Mouse (Mus musculus): ENCODE results near the gene Cyp1b1. TPM values are rescaled to one million over a fixed set of nuclear protein-coding genes. Genes with fewer than 3 reads are reported as not detected.

The Cyp1b1 gene
- polyA plus RNA-seq, 1 experiment: 5.4 TPM

GRCm38 (mm10) chr17:79730988-79731387, 16.1 kb upstream of the Cyp1b1 start:
- 46% methylated on average over 8 of the region's 8 CpGs for WGBS
- H3K4me3 ChIP-seq (ENCODE audit: low read depth, low read length): no peak overlapping the region
- no peak for TF ChIP-seq CTCF (IDR thresholded peaks at IDR 0.05; ENCODE audit: extremely low read depth, insufficient read length, insufficient replicate concordance, low read depth, low read length)
- TF ChIP-seq POLR2A (IDR thresholded peaks at IDR 0.05; ENCODE audit: low read depth, low read length): no peak
- no peaks in the 10 kb centered on the region for H3K27me3 ChIP-seq (ENCODE audit: control insufficient read depth, insufficient read depth, low read length)
- H3K36me3 ChIP-seq (ENCODE audit: control insufficient read depth, insufficient read depth, low read length): no peaks in the 10 kb centered on the region
- no peaks in the 10 kb centered on the region for H3K4me1 ChIP-seq (ENCODE audit: control insufficient read depth, insufficient read depth, insufficient read length, low read length)
- no peak overlapping the region for H3K27ac ChIP-seq (ENCODE audit: insufficient read depth, low read depth, low read length)

DNA sequence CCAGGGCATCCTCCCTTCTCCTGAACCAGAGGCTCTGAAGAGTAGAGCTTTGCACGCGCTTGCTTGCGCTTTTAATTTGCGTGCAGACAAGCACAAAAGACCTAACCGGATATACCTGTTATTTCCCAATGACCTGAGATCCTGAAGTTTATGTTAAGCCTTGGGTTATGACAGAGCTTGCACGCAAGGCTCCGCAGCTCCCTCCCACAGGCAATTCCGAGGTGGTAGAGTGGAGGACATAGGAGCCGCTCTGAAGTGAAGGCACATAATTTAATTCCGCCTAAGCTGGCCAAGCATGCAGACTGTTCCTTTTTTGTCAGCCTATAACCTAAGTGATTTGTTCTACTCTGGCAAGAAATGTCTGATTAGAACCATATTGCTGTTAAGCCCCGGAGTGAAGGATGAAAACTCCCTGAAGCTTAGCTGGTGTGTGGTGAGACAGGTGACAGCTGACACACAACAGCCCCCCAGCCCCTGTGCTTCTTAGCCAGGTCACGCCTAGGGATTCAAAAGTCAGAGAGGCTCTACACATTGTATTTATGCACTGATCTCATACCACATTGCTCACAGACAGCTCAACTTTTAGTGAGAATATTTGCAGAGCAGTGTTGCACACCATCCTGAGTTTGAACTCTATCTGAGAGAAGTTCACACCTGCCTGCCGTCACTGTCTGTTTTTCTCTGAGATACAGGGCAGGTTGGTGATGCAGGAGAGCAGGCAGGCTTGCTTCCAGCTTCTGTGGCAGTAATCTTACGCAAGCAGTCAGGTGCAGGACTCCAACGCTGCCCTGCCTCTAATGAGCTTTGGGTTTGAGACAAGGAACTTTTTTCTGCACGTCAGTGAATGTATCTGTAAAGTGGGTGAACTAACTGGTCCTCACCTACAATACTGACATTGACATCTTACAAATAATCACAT, 14.0 kb upstream of the Cyp1b1 start:
- no peaks in the 10 kb centered on the region for H3K36me3 ChIP-seq (ENCODE audit: control insufficient read depth, insufficient read depth, low read length)
- WGBS: 28% methylated on average over 16 of the region's 16 CpGs
- no peaks in the 10 kb centered on the region for H3K27me3 ChIP-seq (ENCODE audit: control insufficient read depth, insufficient read depth, low read length)
- TF ChIP-seq CTCF (IDR thresholded peaks at IDR 0.05; ENCODE audit: extremely low read depth, insufficient read length, insufficient replicate concordance, low read depth, low read length) (no peak), POLR2A (IDR thresholded peaks at IDR 0.05; ENCODE audit: low read depth, low read length) (no peak)
- no peak overlapping the region for H3K4me3 ChIP-seq (ENCODE audit: low read depth, low read length)
- H3K27ac ChIP-seq (ENCODE audit: insufficient read depth, low read depth, low read length): no peak overlapping the region
- no peaks in the 10 kb centered on the region for H3K4me1 ChIP-seq (ENCODE audit: control insufficient read depth, insufficient read depth, insufficient read length, low read length)

GRCm38 (mm10) chr17:79728053-79728584, 13.3 kb upstream of the Cyp1b1 start:
- Histone ChIP-seq H3K4me1 (ENCODE audit: control insufficient read depth, insufficient read depth, insufficient read length, low read length) (no peaks in the 10 kb centered on the region), H3K27ac (ENCODE audit: insufficient read depth, low read depth, low read length) (no peak overlapping the region), H3K4me3 (ENCODE audit: low read depth, low read length) (no peak overlapping the region), H3K27me3 (ENCODE audit: control insufficient read depth, insufficient read depth, low read length) (no peaks in the 10 kb centered on the region), H3K36me3 (ENCODE audit: control insufficient read depth, insufficient read depth, low read length) (no peaks in the 10 kb centered on the region)
- WGBS: 34% methylated on average over 14 of the region's 14 CpGs
- TF ChIP-seq POLR2A (IDR thresholded peaks at IDR 0.05; ENCODE audit: low read depth, low read length) (no peak), CTCF (IDR thresholded peaks at IDR 0.05; ENCODE audit: extremely low read depth, insufficient read length, insufficient replicate concordance, low read depth, low read length) (no peak)

DNA sequence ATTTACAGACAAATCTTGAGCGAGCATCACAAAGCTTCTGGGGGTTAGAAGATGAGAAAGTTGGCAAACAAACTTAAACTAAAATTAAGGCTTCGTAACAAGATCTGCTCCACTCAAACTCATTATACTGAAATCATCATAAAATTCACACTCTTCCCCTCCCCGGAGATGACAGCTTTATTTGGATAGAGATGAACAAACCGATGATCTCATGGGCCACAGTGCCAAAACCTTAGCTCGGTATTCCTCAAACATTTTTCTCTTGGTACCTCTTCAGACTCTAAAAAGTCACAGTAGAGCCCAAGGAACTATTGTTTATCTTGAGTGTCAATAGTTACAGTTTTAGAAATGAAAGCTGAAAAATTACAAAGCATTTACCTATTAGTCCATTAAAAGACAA, 11.8 kb upstream of the Cyp1b1 start:
- no peaks in the 10 kb centered on the region for H3K36me3 ChIP-seq (ENCODE audit: control insufficient read depth, insufficient read depth, low read length)
- no peaks in the 10 kb centered on the region for H3K27me3 ChIP-seq (ENCODE audit: control insufficient read depth, insufficient read depth, low read length)
- 82% methylated on average over 5 of the region's 5 CpGs for WGBS
- no peaks in the 10 kb centered on the region for H3K4me1 ChIP-seq (ENCODE audit: control insufficient read depth, insufficient read depth, insufficient read length, low read length)
- H3K4me3 ChIP-seq (ENCODE audit: low read depth, low read length): no peak overlapping the region
- TF ChIP-seq CTCF (IDR thresholded peaks at IDR 0.05; ENCODE audit: extremely low read depth, insufficient read length, insufficient replicate concordance, low read depth, low read length): no peak
- no peak for TF ChIP-seq POLR2A (IDR thresholded peaks at IDR 0.05; ENCODE audit: low read depth, low read length)
- H3K27ac ChIP-seq (ENCODE audit: insufficient read depth, low read depth, low read length): no peak overlapping the region

DNA sequence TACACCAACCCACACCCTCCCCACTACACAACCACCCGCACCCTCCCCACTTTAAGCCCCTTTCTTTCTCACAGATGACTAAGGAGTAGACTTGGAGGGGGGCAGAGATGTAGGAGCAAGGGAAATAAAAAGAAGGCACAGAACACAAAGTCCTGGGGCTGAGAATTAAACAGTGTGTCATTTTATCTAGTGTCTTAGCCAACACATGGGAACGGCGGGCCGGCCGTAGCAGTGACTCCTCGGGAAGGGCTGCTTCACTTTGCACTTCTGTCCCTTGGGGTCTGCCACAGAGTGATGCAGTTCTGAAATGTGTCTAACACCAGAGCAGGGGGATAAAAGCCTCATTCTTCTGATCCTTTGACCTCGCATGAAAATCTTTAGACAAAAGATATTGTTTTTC, 5.8 kb upstream of the Cyp1b1 start:
- 77% methylated on average over 7 of the region's 7 CpGs for WGBS
- H3K4me3 ChIP-seq (ENCODE audit: low read depth, low read length): no peak overlapping the region
- peaks cover 5% of the 10 kb centered on the region for H3K4me1 ChIP-seq (ENCODE audit: control insufficient read depth, insufficient read depth, insufficient read length, low read length)
- no peaks in the 10 kb centered on the region for H3K36me3 ChIP-seq (ENCODE audit: control insufficient read depth, insufficient read depth, low read length)
- TF ChIP-seq POLR2A (IDR thresholded peaks at IDR 0.05; ENCODE audit: low read depth, low read length) (no peak), CTCF (IDR thresholded peaks at IDR 0.05; ENCODE audit: extremely low read depth, insufficient read length, insufficient replicate concordance, low read depth, low read length) (no peak)
- H3K27me3 ChIP-seq (ENCODE audit: control insufficient read depth, insufficient read depth, low read length): 0 out of 2 replicates have a peak, but pooled peaks cover 3% of the 10 kb centered on the region
- no peak overlapping the region for H3K27ac ChIP-seq (ENCODE audit: insufficient read depth, low read depth, low read length)

DNA sequence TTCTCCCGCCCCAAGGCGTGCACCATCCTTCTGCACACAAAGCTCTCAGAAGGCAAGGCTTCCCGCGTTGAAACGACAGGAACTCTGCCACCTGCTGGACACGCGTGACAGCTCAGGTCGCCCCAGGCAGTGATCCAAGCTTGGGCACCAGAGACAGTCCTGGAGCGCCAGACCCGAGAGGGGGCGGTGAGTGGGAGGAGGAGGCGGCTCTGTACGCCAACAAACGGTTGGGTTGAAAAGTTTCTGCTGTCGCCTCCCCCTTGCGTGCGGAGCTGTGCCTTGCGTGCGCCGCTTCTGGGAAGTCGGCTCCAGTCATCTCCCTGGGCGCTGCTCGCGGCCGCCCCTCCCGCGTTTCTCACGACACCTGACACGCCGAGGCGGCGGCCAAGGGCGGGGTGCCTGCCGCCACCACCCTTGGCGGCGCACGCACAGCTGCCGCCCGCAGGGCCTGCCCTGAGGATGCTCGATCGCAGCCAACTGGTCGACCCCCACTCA, 835 bp upstream of the Cyp1b1 start:
- Histone ChIP-seq H3K36me3 (ENCODE audit: control insufficient read depth, insufficient read depth, low read length) (no peaks in the 10 kb centered on the region), H3K4me3 (ENCODE audit: low read depth, low read length) (peak overlapping the region; percentile 58), H3K27ac (ENCODE audit: insufficient read depth, low read depth, low read length) (no peak overlapping the region), H3K4me1 (ENCODE audit: control insufficient read depth, insufficient read depth, insufficient read length, low read length) (peaks cover 18% of the 10 kb centered on the region), H3K27me3 (ENCODE audit: control insufficient read depth, insufficient read depth, low read length) (peaks cover 31% of the 10 kb centered on the region; the same call in 1 of the 2 replicates)
- peak; percentile 77 for TF ChIP-seq CTCF (IDR thresholded peaks at IDR 0.05; ENCODE audit: extremely low read depth, insufficient read length, insufficient replicate concordance, low read depth, low read length)
- no peak for TF ChIP-seq POLR2A (IDR thresholded peaks at IDR 0.05; ENCODE audit: low read depth, low read length)
- WGBS: 2% methylated on average over 42 of the region's 42 CpGs

- TF ChIP-seq POLR2A (IDR thresholded peaks at IDR 0.05; ENCODE audit: low read depth, low read length): no peak
- TF ChIP-seq CTCF (IDR thresholded peaks at IDR 0.05; ENCODE audit: extremely low read depth, insufficient read length, insufficient replicate concordance, low read depth, low read length): no peak
- peaks cover 34% of the 10 kb centered on the region; the same call in 1 of the 2 replicates for H3K27me3 ChIP-seq (ENCODE audit: control insufficient read depth, insufficient read depth, low read length)
- peak overlapping the region; percentile 20; the same call in 1 of the 2 replicates for H3K27ac ChIP-seq (ENCODE audit: insufficient read depth, low read depth, low read length)
- WGBS: 5% methylated on average over 16 of the region's 16 CpGs
- H3K4me3 ChIP-seq (ENCODE audit: low read depth, low read length): peak overlapping the region; percentile 58
- peaks cover 18% of the 10 kb centered on the region for H3K4me1 ChIP-seq (ENCODE audit: control insufficient read depth, insufficient read depth, insufficient read length, low read length)
- no peaks in the 10 kb centered on the region for H3K36me3 ChIP-seq (ENCODE audit: control insufficient read depth, insufficient read depth, low read length)
These were observed 429 bp downstream of the Cyp1b1 start for GRCm38 (mm10) chr17:79714368-79714895.

All from small intestine, adult 2 months (tissue).